Mouse (Mus musculus): Measurements from ENCODE around the gene Acoxl. TPM values are rescaled to one million over a fixed set of nuclear protein-coding genes. Genes with fewer than 3 reads are reported as not detected.

Gene Acoxl
- polyA plus RNA-seq, 1 experiment, result not detected

DNA sequence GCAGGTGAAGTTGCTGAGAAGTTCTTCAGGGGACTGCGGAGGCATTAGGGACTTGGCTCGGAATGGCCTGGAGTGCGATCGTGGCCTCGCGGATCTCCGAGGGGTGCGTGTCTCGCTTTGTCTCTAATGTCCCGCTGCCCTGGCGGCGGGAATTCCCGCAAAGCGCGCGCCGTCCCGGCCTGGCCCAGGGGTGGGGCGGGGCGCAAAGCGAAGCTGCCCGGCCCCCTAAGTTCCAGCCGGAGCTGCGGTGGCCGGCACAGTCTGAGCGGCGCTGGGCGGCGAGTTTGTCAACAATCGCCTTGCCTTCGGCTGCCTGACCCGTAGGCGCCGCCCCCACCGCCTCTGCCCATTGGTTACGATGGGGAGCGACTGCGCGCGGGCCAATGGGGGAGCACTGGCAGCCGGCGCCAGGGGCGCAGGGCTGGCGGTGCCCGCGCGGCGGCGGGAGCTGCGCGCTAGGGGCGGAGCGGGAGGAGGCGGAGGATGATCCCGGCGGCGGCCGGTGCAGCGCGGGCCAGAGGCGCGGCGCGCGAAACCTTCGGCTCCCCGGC, 288.5 kb downstream of the Acoxl start:
- H3K36me3 ChIP-seq (replicated peaks; ENCODE audit: low read length), result peaks cover 29% of the 10 kb centered on the region
- H3K4me3 ChIP-seq (replicated peaks), result peak overlapping the region; percentile 97
- peaks cover 78% of the 10 kb centered on the region for H3K27me3 ChIP-seq (replicated peaks)
- H3K9me3 ChIP-seq, result no peaks in the 10 kb centered on the region
- peaks cover 61% of the 10 kb centered on the region for H3K4me1 ChIP-seq
- TF ChIP-seq FLI1 (IDR thresholded peaks at IDR 0.05; ENCODE audit: low read length) (no peak), GATA1 (IDR thresholded peaks at IDR 0.05; ENCODE audit: borderline replicate concordance, low read length) (no peak)

- H3K4me1 ChIP-seq, result peaks cover 58% of the 10 kb centered on the region
- peaks cover 72% of the 10 kb centered on the region for H3K27me3 ChIP-seq (replicated peaks)
- TF ChIP-seq FLI1 (IDR thresholded peaks at IDR 0.05; ENCODE audit: low read length) (no peak), GATA1 (IDR thresholded peaks at IDR 0.05; ENCODE audit: borderline replicate concordance, low read length) (no peak)
- H3K9me3 ChIP-seq, result no peaks in the 10 kb centered on the region
- H3K4me3 ChIP-seq (replicated peaks), result peak overlapping the region; percentile 97
- H3K36me3 ChIP-seq (replicated peaks; ENCODE audit: low read length), result peaks cover 33% of the 10 kb centered on the region
These were observed 289.1 kb downstream of the Acoxl start for GRCm38 (mm10) chr2:128127691-128128292.

GRCm38 (mm10) chr2:128128532-128128931, 289.9 kb downstream of the Acoxl start:
- Histone ChIP-seq H3K27me3 (replicated peaks) (peaks cover 64% of the 10 kb centered on the region), H3K4me1 (peaks cover 58% of the 10 kb centered on the region), H3K4me3 (replicated peaks) (peak overlapping the region; percentile 97), H3K36me3 (replicated peaks; ENCODE audit: low read length) (peaks cover 36% of the 10 kb centered on the region), H3K9me3 (no peaks in the 10 kb centered on the region)
- TF ChIP-seq GATA1 (IDR thresholded peaks at IDR 0.05; ENCODE audit: borderline replicate concordance, low read length), result no peak
- no peak for TF ChIP-seq FLI1 (IDR thresholded peaks at IDR 0.05; ENCODE audit: low read length)

GRCm38 (mm10) chr2:128131503-128131902, 292.8 kb downstream of the Acoxl start:
- Histone ChIP-seq H3K4me3 (replicated peaks) (no peak overlapping the region), H3K4me1 (peaks cover 56% of the 10 kb centered on the region), H3K27me3 (replicated peaks) (peaks cover 35% of the 10 kb centered on the region), H3K9me3 (no peaks in the 10 kb centered on the region), H3K36me3 (replicated peaks; ENCODE audit: low read length) (peaks cover 50% of the 10 kb centered on the region)
- TF ChIP-seq FLI1 (IDR thresholded peaks at IDR 0.05; ENCODE audit: low read length), result no peak
- TF ChIP-seq GATA1 (IDR thresholded peaks at IDR 0.05; ENCODE audit: borderline replicate concordance, low read length), result no peak

GRCm38 (mm10) chr2:128132635-128133034, 294.0 kb downstream of the Acoxl start:
- peaks cover 53% of the 10 kb centered on the region for H3K36me3 ChIP-seq (replicated peaks; ENCODE audit: low read length)
- peaks cover 54% of the 10 kb centered on the region for H3K4me1 ChIP-seq
- no peak overlapping the region for H3K4me3 ChIP-seq (replicated peaks)
- no peaks in the 10 kb centered on the region for H3K9me3 ChIP-seq
- no peak for TF ChIP-seq GATA1 (IDR thresholded peaks at IDR 0.05; ENCODE audit: borderline replicate concordance, low read length)
- TF ChIP-seq FLI1 (IDR thresholded peaks at IDR 0.05; ENCODE audit: low read length), result no peak
- peaks cover 29% of the 10 kb centered on the region for H3K27me3 ChIP-seq (replicated peaks)

GRCm38 (mm10) chr2:128133865-128134264, 295.2 kb downstream of the Acoxl start:
- Histone ChIP-seq H3K9me3 (no peaks in the 10 kb centered on the region), H3K4me1 (peaks cover 45% of the 10 kb centered on the region), H3K36me3 (replicated peaks; ENCODE audit: low read length) (peaks cover 52% of the 10 kb centered on the region), H3K4me3 (replicated peaks) (no peak overlapping the region), H3K27me3 (replicated peaks) (peaks cover 19% of the 10 kb centered on the region)
- TF ChIP-seq GATA1 (IDR thresholded peaks at IDR 0.05; ENCODE audit: borderline replicate concordance, low read length), result no peak
- no peak for TF ChIP-seq FLI1 (IDR thresholded peaks at IDR 0.05; ENCODE audit: low read length)

GRCm38 (mm10) chr2:128134474-128134873, 295.8 kb downstream of the Acoxl start:
- TF ChIP-seq FLI1 (IDR thresholded peaks at IDR 0.05; ENCODE audit: low read length) (no peak), GATA1 (IDR thresholded peaks at IDR 0.05; ENCODE audit: borderline replicate concordance, low read length) (no peak)
- peaks cover 50% of the 10 kb centered on the region for H3K36me3 ChIP-seq (replicated peaks; ENCODE audit: low read length)
- H3K9me3 ChIP-seq, result no peaks in the 10 kb centered on the region
- H3K4me3 ChIP-seq (replicated peaks), result peak overlapping the region; percentile 59
- peaks cover 21% of the 10 kb centered on the region for H3K27me3 ChIP-seq (replicated peaks)
- H3K4me1 ChIP-seq, result peaks cover 45% of the 10 kb centered on the region

- Histone ChIP-seq H3K9me3 (no peaks in the 10 kb centered on the region), H3K4me1 (peaks cover 45% of the 10 kb centered on the region), H3K4me3 (replicated peaks) (no peak overlapping the region), H3K36me3 (replicated peaks; ENCODE audit: low read length) (peaks cover 45% of the 10 kb centered on the region), H3K27me3 (replicated peaks) (peaks cover 21% of the 10 kb centered on the region)
- TF ChIP-seq GATA1 (IDR thresholded peaks at IDR 0.05; ENCODE audit: borderline replicate concordance, low read length) (no peak), FLI1 (IDR thresholded peaks at IDR 0.05; ENCODE audit: low read length) (no peak)
These were observed 296.3 kb downstream of the Acoxl start for GRCm38 (mm10) chr2:128134948-128135347.

GRCm38 (mm10) chr2:128136769-128137433, 298.2 kb downstream of the Acoxl start:
- H3K4me1 ChIP-seq, result peaks cover 45% of the 10 kb centered on the region
- no peaks in the 10 kb centered on the region for H3K9me3 ChIP-seq
- TF ChIP-seq FLI1 (IDR thresholded peaks at IDR 0.05; ENCODE audit: low read length), result no peak
- no peak for TF ChIP-seq GATA1 (IDR thresholded peaks at IDR 0.05; ENCODE audit: borderline replicate concordance, low read length)
- peaks cover 30% of the 10 kb centered on the region for H3K36me3 ChIP-seq (replicated peaks; ENCODE audit: low read length)
- H3K27me3 ChIP-seq (replicated peaks), result peaks cover 16% of the 10 kb centered on the region
- no peak overlapping the region for H3K4me3 ChIP-seq (replicated peaks)

Measured in megakaryocyte, embryonic 14.5 days (primary cell).